Mouse (Mus musculus): ENCODE data around the gene Ppp1r1a. TPM values are rescaled to one million over a fixed set of nuclear protein-coding genes. Genes with fewer than 3 reads are reported as not detected.

Gene Ppp1r1a
- polyA plus RNA-seq, 1 experiment from 2014 or later, result 107 TPM

DNA sequence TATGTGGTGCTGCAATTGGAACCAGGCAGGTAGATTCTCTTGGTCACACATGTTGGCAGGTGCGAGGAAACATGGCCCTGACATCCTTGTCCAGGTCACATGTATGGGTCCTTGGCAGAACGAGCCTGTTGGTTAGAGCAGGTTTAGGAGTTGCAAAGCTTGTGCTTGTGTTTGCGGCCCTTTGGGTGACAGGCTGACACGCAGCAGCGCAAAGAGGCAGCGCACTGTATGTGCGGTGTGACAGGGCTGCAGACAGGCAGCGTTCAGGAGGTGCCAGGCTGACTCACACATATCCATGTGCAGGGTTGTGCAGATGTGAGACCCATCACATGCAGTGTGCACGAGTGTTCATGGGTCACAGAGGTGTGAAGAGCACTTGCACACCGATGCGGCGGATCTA, 34.1 kb downstream of the Ppp1r1a start:
- Histone ChIP-seq H3K36me3 (ENCODE audit: control insufficient read depth, insufficient read depth, low read length) (no peaks in the 10 kb centered on the region), H3K4me2 (ENCODE audit: low read length) (peak overlapping the region; percentile 87), H3K4me1 (ENCODE audit: control insufficient read depth, insufficient read depth, low read length) (peaks cover 15% of the 10 kb centered on the region), H3K27me3 (replicated peaks; ENCODE audit: control insufficient read depth, insufficient read depth, low read length) (0 out of 2 replicates have a peak, but pooled peaks cover 2% of the 10 kb centered on the region), H3K9me3 (replicated peaks; ENCODE audit: control insufficient read depth, low read length) (no peaks in the 10 kb centered on the region), H3K9ac (ENCODE audit: low read length) (peak overlapping the region; percentile 91), H3K4me3 (ENCODE audit: low read depth, low read length) (peak overlapping the region; percentile 62), H3K27ac (ENCODE audit: low read depth, low read length) (no peak overlapping the region; the same call in 1 of the 2 replicates)
- DNase-seq (ENCODE audit: low spot score) (peak; percentile 39), ATAC-seq (peak; percentile 26)
- WGBS, result 36% methylated on average over 12 of the region's 12 CpGs

DNA sequence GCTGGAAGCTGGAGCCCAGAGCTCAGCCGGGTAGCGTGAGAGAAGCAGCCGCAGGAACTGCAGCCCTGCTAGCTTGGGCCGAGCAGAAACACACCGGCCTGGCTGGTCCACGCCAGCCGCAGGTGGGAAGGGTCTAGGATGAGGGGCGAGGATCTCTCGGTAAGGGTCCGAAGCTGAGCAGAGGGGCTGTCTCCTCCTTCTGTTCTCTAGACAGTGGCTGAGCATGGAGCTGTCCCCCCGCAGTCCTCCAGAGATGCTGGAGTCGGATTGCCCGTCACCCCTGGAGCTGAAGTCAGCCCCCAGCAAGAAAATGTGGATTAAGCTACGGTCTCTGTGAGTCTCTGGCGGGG, 34.6 kb downstream of the Ppp1r1a start:
- peaks cover 17% of the 10 kb centered on the region for H3K4me1 ChIP-seq (ENCODE audit: control insufficient read depth, insufficient read depth, low read length)
- no peaks in the 10 kb centered on the region for H3K36me3 ChIP-seq (ENCODE audit: control insufficient read depth, insufficient read depth, low read length)
- H3K4me3 ChIP-seq (ENCODE audit: low read depth, low read length), result peak overlapping the region; percentile 62
- no peaks in the 10 kb centered on the region for H3K9me3 ChIP-seq (replicated peaks; ENCODE audit: control insufficient read depth, low read length)
- DNase-seq (ENCODE audit: low spot score) (no peak), ATAC-seq (peak; percentile 75)
- H3K9ac ChIP-seq (ENCODE audit: low read length), result peak overlapping the region; percentile 91
- H3K4me2 ChIP-seq (ENCODE audit: low read length), result peak overlapping the region; percentile 87
- 1% methylated on average over 15 of the region's 15 CpGs for WGBS
- H3K27me3 ChIP-seq (replicated peaks; ENCODE audit: control insufficient read depth, insufficient read depth, low read length), result 0 out of 2 replicates have a peak, but pooled peaks cover 2% of the 10 kb centered on the region
- H3K27ac ChIP-seq (ENCODE audit: low read depth, low read length), result peak overlapping the region; percentile 71

DNA sequence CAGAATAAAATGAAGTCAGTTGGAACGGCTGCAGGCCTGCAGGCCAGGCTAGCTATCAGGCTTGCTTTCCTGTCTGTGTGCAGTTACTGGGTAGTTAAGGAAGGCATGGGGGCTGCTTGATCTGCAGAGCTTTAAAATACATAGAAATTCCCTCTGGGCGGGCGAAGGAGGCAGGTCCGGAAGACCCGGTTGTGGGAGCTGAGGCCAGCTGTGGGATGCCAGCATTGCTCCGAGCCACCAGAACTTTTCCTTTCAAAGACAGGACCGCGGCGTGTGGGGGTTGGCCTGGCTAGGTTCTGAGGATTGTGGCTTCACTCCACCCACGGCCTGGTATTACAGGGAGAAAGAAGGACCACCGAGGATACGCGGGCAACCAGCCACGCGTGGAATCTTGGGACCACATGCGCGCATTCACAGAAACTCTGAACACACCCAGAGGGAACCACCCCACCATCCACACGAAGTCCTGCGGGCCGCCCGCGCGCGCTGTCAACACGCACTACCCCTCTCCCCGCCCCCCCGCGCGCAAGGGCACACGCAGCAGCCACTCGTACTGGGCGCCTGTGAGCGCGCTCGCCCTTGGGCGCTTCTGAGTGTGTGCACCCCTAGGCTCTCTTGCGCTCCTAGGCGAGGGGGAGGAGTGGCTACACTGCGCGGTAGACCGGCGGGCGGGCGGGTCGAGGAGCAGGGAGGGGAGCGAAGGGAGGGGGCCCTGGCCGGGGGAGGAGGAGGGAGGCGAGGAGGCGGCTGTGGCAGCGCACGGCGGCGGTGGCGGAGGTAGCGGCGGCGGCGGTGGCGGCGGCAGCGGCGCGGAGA, 35.2 kb downstream of the Ppp1r1a start, which contains the start of gene Pde1b:
Gene Pde1b, plus strand, starts transcription at position 600 of the 816 bp plus-strand sequence.
- peak within 1 kb of the TSS; percentile 71 for H3K27ac ChIP-seq (ENCODE audit: low read depth, low read length)
- DNase-seq (ENCODE audit: low spot score) (peak; percentile 79), ATAC-seq (peak; percentile 91)
- 0 out of 2 replicates have a peak, but pooled peaks cover 2% of the 10 kb centered on the region for H3K27me3 ChIP-seq (replicated peaks; ENCODE audit: control insufficient read depth, insufficient read depth, low read length)
- H3K4me3 ChIP-seq (ENCODE audit: low read depth, low read length), result peak within 1 kb of the TSS; percentile 62
- no peaks in the 10 kb centered on the region for H3K36me3 ChIP-seq (ENCODE audit: control insufficient read depth, insufficient read depth, low read length)
- peaks cover 21% of the 10 kb centered on the region for H3K4me1 ChIP-seq (ENCODE audit: control insufficient read depth, insufficient read depth, low read length)
- H3K4me2 ChIP-seq (ENCODE audit: low read length), result peak within 1 kb of the TSS; percentile 87
- peak within 1 kb of the TSS; percentile 91 for H3K9ac ChIP-seq (ENCODE audit: low read length)
- no peaks in the 10 kb centered on the region for H3K9me3 ChIP-seq (replicated peaks; ENCODE audit: control insufficient read depth, low read length)
- under 1% methylated on average over 54 of the region's 63 CpGs for WGBS

DNA sequence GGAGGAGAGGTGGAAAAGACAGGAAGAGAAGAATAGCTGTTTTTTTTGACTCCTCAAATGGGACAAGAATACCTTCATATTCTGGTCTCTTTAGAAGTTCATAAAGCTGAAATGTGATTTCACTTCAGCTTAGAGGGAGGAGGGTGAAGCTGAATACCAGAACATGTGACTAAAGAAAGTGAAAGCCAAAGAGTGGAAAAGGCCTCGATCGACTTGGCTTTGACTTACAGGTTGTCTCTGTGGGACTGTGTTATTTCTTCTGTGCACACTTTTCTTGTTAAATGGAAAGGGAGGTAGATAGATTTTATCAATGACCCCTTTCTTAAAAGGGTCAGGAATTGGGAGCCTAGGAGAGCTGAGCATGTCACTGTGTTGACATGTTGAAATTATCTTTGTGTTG, 36.6 kb downstream of the Ppp1r1a start:
- Histone ChIP-seq H3K9ac (ENCODE audit: low read length) (no peak overlapping the region), H3K4me2 (ENCODE audit: low read length) (no peak overlapping the region), H3K27me3 (replicated peaks; ENCODE audit: control insufficient read depth, insufficient read depth, low read length) (0 out of 2 replicates have a peak, but pooled peaks cover 2% of the 10 kb centered on the region), H3K36me3 (ENCODE audit: control insufficient read depth, insufficient read depth, low read length) (no peaks in the 10 kb centered on the region), H3K9me3 (replicated peaks; ENCODE audit: control insufficient read depth, low read length) (no peaks in the 10 kb centered on the region), H3K4me1 (ENCODE audit: control insufficient read depth, insufficient read depth, low read length) (peaks cover 26% of the 10 kb centered on the region), H3K4me3 (ENCODE audit: low read depth, low read length) (no peak overlapping the region), H3K27ac (ENCODE audit: low read depth, low read length) (no peak overlapping the region)
- DNase-seq (ENCODE audit: low spot score), result no peak
- ATAC-seq, result no peak
- whole genome bisulfite sequencing, result 70% methylated on average over 2 of the region's 2 CpGs

DNA sequence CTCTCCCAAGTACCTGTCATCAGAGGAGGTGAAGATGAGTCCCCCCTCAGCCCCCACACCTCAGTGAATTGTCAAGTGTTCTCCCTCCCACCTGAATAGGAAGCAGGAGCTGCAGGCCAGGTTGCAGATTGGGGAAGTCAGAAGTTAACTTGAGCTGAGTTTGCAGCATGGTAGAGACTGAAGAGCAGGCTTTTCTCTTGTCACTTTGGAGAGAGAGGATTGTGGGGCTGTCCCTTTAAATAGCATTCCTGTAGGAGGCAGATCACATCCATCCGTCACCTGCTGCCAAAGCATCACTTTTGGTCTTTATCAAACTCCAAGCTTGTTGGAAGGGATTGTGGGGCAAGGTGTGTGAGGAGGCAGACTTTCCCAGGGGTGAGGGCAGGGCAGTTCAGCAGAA, 37.1 kb downstream of the Ppp1r1a start:
- Histone ChIP-seq H3K9me3 (replicated peaks; ENCODE audit: control insufficient read depth, low read length) (no peaks in the 10 kb centered on the region), H3K4me1 (ENCODE audit: control insufficient read depth, insufficient read depth, low read length) (peaks cover 22% of the 10 kb centered on the region), H3K27ac (ENCODE audit: low read depth, low read length) (no peak overlapping the region), H3K4me2 (ENCODE audit: low read length) (no peak overlapping the region), H3K27me3 (replicated peaks; ENCODE audit: control insufficient read depth, insufficient read depth, low read length) (0 out of 2 replicates have a peak, but pooled peaks cover 2% of the 10 kb centered on the region), H3K36me3 (ENCODE audit: control insufficient read depth, insufficient read depth, low read length) (no peaks in the 10 kb centered on the region), H3K4me3 (ENCODE audit: low read depth, low read length) (no peak overlapping the region), H3K9ac (ENCODE audit: low read length) (no peak overlapping the region)
- DNase-seq (ENCODE audit: low spot score), result no peak
- ATAC-seq, result no peak
- 79% methylated on average over 1 of the region's 1 CpGs for WGBS

DNA sequence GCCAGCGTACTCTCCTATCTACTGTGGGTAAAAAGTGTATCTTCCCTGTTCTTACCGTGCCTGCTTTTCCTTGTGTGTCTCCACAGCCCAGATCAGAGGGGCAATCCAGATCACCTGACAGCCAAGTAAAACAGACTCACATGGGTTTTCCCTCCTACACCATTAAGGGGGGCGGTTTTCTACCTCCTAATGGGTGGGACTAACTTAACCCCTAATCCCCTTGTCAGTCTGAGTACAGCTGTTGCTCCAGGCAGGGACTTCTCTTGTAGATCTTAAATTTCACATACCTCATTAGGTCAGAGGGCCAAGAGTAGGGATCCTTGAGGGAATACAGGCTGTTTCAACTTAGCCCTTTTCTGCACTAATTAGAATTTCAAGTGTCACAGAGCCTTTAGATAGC, 39.6 kb downstream of the Ppp1r1a start:
- Histone ChIP-seq H3K9ac (ENCODE audit: low read length) (no peak overlapping the region), H3K36me3 (ENCODE audit: control insufficient read depth, insufficient read depth, low read length) (no peaks in the 10 kb centered on the region), H3K4me3 (ENCODE audit: low read depth, low read length) (no peak overlapping the region), H3K4me1 (ENCODE audit: control insufficient read depth, insufficient read depth, low read length) (peaks cover 14% of the 10 kb centered on the region), H3K4me2 (ENCODE audit: low read length) (no peak overlapping the region), H3K9me3 (replicated peaks; ENCODE audit: control insufficient read depth, low read length) (no peaks in the 10 kb centered on the region), H3K27ac (ENCODE audit: low read depth, low read length) (no peak overlapping the region), H3K27me3 (replicated peaks; ENCODE audit: control insufficient read depth, insufficient read depth, low read length) (no peaks in the 10 kb centered on the region)
- WGBS, result 23% methylated on average over 3 of the region's 3 CpGs
- no peak for DNase-seq (ENCODE audit: low spot score)
- ATAC-seq, result no peak

DNA sequence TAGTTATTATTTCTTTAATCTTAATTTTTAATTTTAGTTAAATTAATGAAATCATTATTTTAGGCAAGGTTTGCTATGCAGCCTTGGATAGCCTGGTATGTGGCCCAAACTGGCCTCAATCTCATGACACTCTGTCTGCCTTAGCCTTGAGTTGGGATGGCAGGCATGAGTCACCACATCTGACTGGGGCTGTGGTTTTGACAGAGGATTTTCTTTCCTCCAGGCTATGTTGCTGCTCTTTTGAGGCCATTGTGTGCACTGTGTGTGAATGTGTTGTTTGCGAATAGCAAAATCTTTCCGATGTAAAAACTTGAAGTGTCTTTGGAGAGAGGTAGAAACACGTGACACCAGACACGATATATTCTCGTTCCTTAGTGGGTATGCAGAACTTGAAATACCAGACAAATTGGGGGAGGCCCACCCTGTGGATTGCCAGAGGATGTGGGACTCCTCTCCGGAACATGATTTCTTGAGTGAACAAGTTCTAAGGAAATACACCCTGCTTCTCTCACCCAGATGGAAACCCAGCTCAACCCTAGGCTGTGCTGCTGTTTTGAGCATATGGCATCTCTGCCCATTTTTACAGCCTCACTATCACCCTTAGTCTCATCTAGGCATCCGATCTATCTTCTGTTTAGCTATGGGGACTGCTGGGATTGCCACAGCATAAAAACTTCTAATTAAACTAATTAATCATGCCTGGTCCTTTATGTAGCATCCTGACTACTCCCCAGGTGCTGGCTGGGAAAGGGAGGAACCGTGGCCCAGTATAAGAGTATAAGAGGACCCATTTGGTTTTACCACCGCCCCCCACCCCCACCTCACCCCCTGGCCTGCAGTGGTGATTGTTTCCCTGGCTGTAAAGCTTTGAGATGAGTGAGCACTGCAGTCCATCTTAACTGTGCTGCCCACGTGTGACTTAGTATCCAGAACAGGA, 41.3 kb downstream of the Ppp1r1a start:
- Histone ChIP-seq H3K4me2 (ENCODE audit: low read length) (no peak overlapping the region), H3K27me3 (replicated peaks; ENCODE audit: control insufficient read depth, insufficient read depth, low read length) (no peaks in the 10 kb centered on the region), H3K9ac (ENCODE audit: low read length) (no peak overlapping the region), H3K36me3 (ENCODE audit: control insufficient read depth, insufficient read depth, low read length) (no peaks in the 10 kb centered on the region), H3K4me3 (ENCODE audit: low read depth, low read length) (no peak overlapping the region), H3K4me1 (ENCODE audit: control insufficient read depth, insufficient read depth, low read length) (peaks cover 14% of the 10 kb centered on the region), H3K9me3 (replicated peaks; ENCODE audit: control insufficient read depth, low read length) (no peaks in the 10 kb centered on the region), H3K27ac (ENCODE audit: low read depth, low read length) (no peak overlapping the region)
- 52% methylated on average over 10 of the region's 10 CpGs for WGBS
- DNase-seq (ENCODE audit: low spot score) (no peak), ATAC-seq (0 out of 2 replicates have a peak, but pooled peaks have one; percentile 26)

DNA sequence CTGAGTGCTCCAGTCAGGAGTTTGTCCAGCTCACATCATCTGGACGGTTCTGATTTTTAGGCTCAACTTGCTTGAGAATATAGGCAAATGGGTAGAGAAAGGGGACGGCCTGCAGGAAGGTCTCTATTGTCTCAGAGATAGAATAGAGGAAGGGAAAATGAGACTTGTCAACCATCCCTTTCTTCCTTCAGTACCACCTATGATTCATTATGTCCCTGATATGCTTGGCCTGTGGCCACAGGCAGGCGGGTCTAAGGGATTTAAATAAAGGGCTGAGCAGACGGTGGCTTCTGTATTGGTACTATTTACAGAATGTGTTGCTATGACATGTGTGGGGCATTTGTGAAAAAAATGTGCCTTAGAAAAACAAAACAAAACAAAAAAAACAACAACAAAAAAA, 49.5 kb downstream of the Ppp1r1a start:
- Histone ChIP-seq H3K36me3 (ENCODE audit: control insufficient read depth, insufficient read depth, low read length) (no peaks in the 10 kb centered on the region), H3K9ac (ENCODE audit: low read length) (no peak overlapping the region), H3K4me1 (ENCODE audit: control insufficient read depth, insufficient read depth, low read length) (peaks cover 12% of the 10 kb centered on the region; the same call in 1 of the 2 replicates), H3K4me3 (ENCODE audit: low read depth, low read length) (no peak overlapping the region), H3K27ac (ENCODE audit: low read depth, low read length) (no peak overlapping the region), H3K4me2 (ENCODE audit: low read length) (no peak overlapping the region), H3K9me3 (replicated peaks; ENCODE audit: control insufficient read depth, low read length) (no peaks in the 10 kb centered on the region), H3K27me3 (replicated peaks; ENCODE audit: control insufficient read depth, insufficient read depth, low read length) (no peaks in the 10 kb centered on the region)
- ATAC-seq (no peak), DNase-seq (ENCODE audit: low spot score) (no peak)
- WGBS, result 39% methylated on average over 4 of the region's 4 CpGs

Measured in forebrain, embryonic 14.5 days (tissue).